Mouse (Mus musculus) adrenal gland, adult 18-20 months (tissue): ENCODE data around the gene Evi2b. TPM values are rescaled to one million over a fixed set of nuclear protein-coding genes. Genes with fewer than 3 reads are reported as not detected.

Experiments used
- DNase-seq, 2 experiments: peaks; one replicate each; pipeline ENCODE4 v3.0.0; 2021 to 2022; ENCODE audit warnings: low spot score in 2 of 2
- total RNA-seq, 2 experiments: library from RNA; stranded (reverse); gene quantifications; 1 replicate in 1 of 2; 2 replicates in 1 of 2; pipeline ENCODE4 v1.2.3; 2021

The Evi2b gene
- total RNA-seq, 2 experiments from 2014 or later = 0.99 to 2.3 TPM

GRCm38 (mm10) chr11:79522944-79523343, 618 bp downstream of the Evi2b start:
- DNase-seq = no peak

GRCm38 (mm10) chr11:79521930-79522329, 1.6 kb downstream of the Evi2b start:
- DNase-seq = no peak

- no peak for DNase-seq
Observed at GRCm38 (mm10) chr11:79520772-79521171, 2.8 kb downstream of the Evi2b start.

- no peak for DNase-seq
Observed at GRCm38 (mm10) chr11:79519878-79520291, 3.7 kb downstream of the Evi2b start.

- DNase-seq = no peak
Observed at GRCm38 (mm10) chr11:79519299-79519698, 4.3 kb downstream of the Evi2b start.

GRCm38 (mm10) chr11:79515798-79516197, 7.8 kb downstream of the Evi2b start:
- DNase-seq = no peak

GRCm38 (mm10) chr11:79515331-79515730, 8.2 kb downstream of the Evi2b start:
- DNase-seq = no peak

- DNase-seq = no peak
Observed at GRCm38 (mm10) chr11:79511970-79512369, 11.6 kb downstream of the Evi2b start.

GRCm38 (mm10) chr11:79504506-79504905, 19.1 kb downstream of the Evi2b start:
- DNase-seq = no peak

- DNase-seq = no peak
Observed at GRCm38 (mm10) chr11:79503845-79504244, 19.7 kb downstream of the Evi2b start, which contains the start of gene Omg. Omg (minus strand) TSS chr11:79504084.

- DNase-seq = no peak
Observed at GRCm38 (mm10) chr11:79502917-79503316, 20.6 kb downstream of the Evi2b start.

- DNase-seq = no peak
Observed at GRCm38 (mm10) chr11:79494976-79495800, 28.4 kb downstream of the Evi2b start.

- DNase-seq = no peak
Observed at GRCm38 (mm10) chr11:79484721-79485120, 38.8 kb downstream of the Evi2b start.

GRCm38 (mm10) chr11:79483876-79484528, 39.6 kb downstream of the Evi2b start:
- DNase-seq = no peak

GRCm38 (mm10) chr11:79483392-79483791, 40.2 kb downstream of the Evi2b start:
- DNase-seq = no peak

- no peak for DNase-seq
Observed at GRCm38 (mm10) chr11:79468097-79468496, 55.5 kb downstream of the Evi2b start.

Other genes with a start within 250 kb of the Evi2b start
- not detected for gene Gm9964, start 226.9 kb downstream of the Evi2b start, total RNA-seq
- gene Nf1, start 184.1 kb downstream of the Evi2b start, total RNA-seq = 10 to 100 TPM; 53.5 to 60.6 TPM
- 1 to 10 TPM; 5.2 to 7.5 TPM for gene Omg, start 19.7 kb downstream of the Evi2b start, total RNA-seq
- gene Evi2, start 6.8 kb upstream of the Evi2b start, total RNA-seq = under 1 TPM; 0.10 to 0.23 TPM
- 1 to 10 TPM; 2.9 to 3.3 TPM for gene Evi2a, start 6.8 kb upstream of the Evi2b start, total RNA-seq
- 1 to 10 TPM; 2.0 to 4.3 TPM for gene Rab11fip4, start 67.5 kb upstream of the Evi2b start, total RNA-seq